Mouse (Mus musculus) forebrain, embryonic 13.5 days (tissue): Measurements from ENCODE around the gene Arntl2. TPM values are rescaled to one million over a fixed set of nuclear protein-coding genes. Genes with fewer than 3 reads are reported as not detected.

Experiments
- ATAC-seq: fragments of 200-750 bp; cut with Nextera tagmentation; 2 replicates; pipeline ENCODE4 v1.8.0; 2017
- H3K27ac ChIP-seq: fragments of 300-500 bp; sonication (generic); 2 replicates; pipeline ENCODE4 v1.5.1; 2015; ENCODE audit warnings: inconsistent platforms, mild to moderate bottlenecking, moderate library complexity
- H3K27me3 ChIP-seq: fragments of 300-500 bp; sonication (generic); 2 replicates; pipeline ENCODE4 v1.6.1; 2015; ENCODE audit warnings: mild to moderate bottlenecking, inconsistent platforms
- H3K36me3 ChIP-seq: fragments of 300-500 bp; sonication (generic); 2 replicates; pipeline ENCODE4 v1.6.1; 2015; ENCODE audit warnings: mild to moderate bottlenecking, inconsistent platforms; ENCODE audit not compliant: poor library complexity, severe bottlenecking
- H3K4me1 ChIP-seq: fragments of 300-500 bp; sonication (generic); 2 replicates; pipeline ENCODE4 v1.6.1; 2015; ENCODE audit warnings: inconsistent platforms
- H3K4me2 ChIP-seq: fragments of 300-500 bp; sonication (generic); 2 replicates; pipeline ENCODE4 v1.6.1; 2015; ENCODE audit warnings: inconsistent platforms, mild to moderate bottlenecking, moderate library complexity
- H3K4me3 ChIP-seq: fragments of 300-500 bp; sonication (generic); 2 replicates; pipeline ENCODE4 v1.5.1; 2015; ENCODE audit warnings: mild to moderate bottlenecking, inconsistent platforms
- H3K9ac ChIP-seq: fragments of 300-500 bp; sonication (generic); 2 replicates; pipeline ENCODE4 v1.6.1; 2015; ENCODE audit warnings: mild to moderate bottlenecking, inconsistent platforms
- H3K9me3 ChIP-seq: fragments of 300-500 bp; sonication (generic); replicated peaks from 2 replicates; pipeline ENCODE4 v1.6.1; 2016; ENCODE audit warnings: inconsistent platforms
- WGBS: fragments of 180-500 bp; shearing (Covaris S2); methylation state at CpG from one replicate; pipeline ENCODE4 v1.1.7; 2015; 5-methylcytosine and 5-hydroxymethylcytosine counted together
- polyA plus RNA-seq: library from polyadenylated mRNA; unstranded; fragments of >200 nt; fragmentation: Nextera tagmentation; extraction: Ambion mirVana; gene quantifications from 2 replicates; pipeline ENCODE4 v1.2.1, GENCODE M21; 2015

Arntl2 gene
- 1.1 and 2.2 TPM in 2 replicates for polyA plus RNA-seq

DNA sequence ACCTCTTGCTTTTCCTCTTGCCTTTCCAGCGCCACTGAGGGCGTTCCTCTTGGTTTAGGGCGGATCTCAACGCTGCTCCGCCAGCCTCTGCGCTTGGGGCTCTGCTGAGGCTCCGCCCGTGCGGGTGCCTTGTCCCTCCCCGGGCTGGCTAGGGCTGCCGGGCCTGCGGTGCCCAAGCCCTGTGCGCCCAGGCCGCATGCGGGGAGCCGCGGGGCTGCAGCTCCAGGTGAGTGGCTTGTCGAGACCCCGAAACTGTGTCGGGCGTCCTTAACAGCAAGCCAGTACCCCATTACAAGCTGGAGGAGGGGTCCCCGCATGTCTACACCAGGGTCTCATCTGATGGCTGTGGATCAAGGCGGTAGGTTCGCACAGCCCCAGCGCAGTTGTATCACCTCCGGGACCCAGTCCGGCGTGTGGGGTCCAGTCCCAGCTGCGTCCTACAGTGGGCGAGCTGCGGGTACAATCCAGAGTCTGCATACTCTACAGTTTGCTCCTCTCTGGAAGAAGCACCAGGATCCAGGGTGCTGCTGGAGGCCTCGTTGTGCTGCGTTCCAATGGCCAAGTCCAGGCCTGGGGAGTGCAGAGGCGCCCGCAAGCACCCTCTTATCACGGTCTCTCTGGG is at the start of gene Arntl2:
Arntl2 (plus strand) TSS at position 132 of the 622 bp plus-strand sequence.
- H3K27ac ChIP-seq = no peak within 1 kb of the TSS
- peak within 1 kb of the TSS; percentile 51 for H3K4me3 ChIP-seq
- H3K9ac ChIP-seq = peak within 1 kb of the TSS; percentile 68
- peaks cover 13% of the 10 kb centered on the region for H3K4me1 ChIP-seq
- H3K27me3 ChIP-seq = peaks cover 24% of the 10 kb centered on the region
- WGBS = under 1% methylated on average over 36 of the region's 36 CpGs
- H3K36me3 ChIP-seq = no peaks in the 10 kb centered on the region
- H3K4me2 ChIP-seq = peak within 1 kb of the TSS; percentile 83
- no peaks in the 10 kb centered on the region for H3K9me3 ChIP-seq
- peak; percentile 98 for ATAC-seq

DNA sequence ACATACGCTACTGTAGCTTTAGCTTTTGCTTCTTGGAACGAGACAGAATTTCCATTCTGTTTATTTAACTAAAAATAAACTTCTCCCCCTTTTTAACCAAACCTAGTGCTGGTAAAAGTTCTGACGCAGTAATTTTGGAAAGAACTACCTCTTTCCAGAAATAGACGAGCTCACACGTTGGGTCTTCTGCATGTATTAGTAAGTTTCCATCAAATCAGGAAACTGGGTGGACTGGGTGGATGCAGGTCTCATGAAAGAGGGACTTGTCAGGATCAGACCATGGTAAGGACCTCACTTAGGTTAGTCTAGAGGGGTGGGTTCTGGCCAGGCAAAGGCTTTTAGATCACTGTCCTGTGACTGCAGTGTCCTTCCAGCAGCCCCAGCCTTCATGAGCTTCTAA is 49.3 kb upstream of the Arntl2 start:
- Histone ChIP-seq H3K4me1 (no peaks in the 10 kb centered on the region), H3K4me3 (no peak overlapping the region), H3K27me3 (no peaks in the 10 kb centered on the region), H3K27ac (no peak overlapping the region), H3K36me3 (no peaks in the 10 kb centered on the region), H3K9ac (no peak overlapping the region), H3K9me3 (no peaks in the 10 kb centered on the region), H3K4me2 (no peak overlapping the region)
- WGBS = 91% methylated on average over 5 of the region's 5 CpGs
- ATAC-seq = no peak

DNA sequence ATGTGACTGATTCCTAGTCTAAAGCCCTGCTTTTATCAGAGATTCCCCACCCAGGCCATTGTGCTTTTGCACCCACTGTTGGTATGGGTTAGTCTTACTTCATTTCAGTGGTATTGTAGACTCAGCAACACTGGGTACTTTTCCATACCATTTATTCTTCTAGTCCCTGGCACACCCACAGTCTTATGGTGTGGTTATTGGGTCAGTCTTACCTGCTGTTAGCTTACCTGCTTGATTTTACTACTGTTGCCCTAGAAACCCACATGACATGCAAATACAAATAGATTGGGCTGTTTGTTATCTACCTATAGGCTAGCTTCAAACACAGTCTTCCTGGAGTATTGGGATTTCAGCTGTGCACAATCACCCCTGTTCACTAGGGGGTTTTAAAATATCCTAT is 48.8 kb upstream of the Arntl2 start:
- ATAC-seq = no peak
- no peaks in the 10 kb centered on the region for H3K27me3 ChIP-seq
- no peaks in the 10 kb centered on the region for H3K9me3 ChIP-seq
- no peaks in the 10 kb centered on the region for H3K4me1 ChIP-seq
- no peaks in the 10 kb centered on the region for H3K36me3 ChIP-seq
- H3K4me3 ChIP-seq = no peak overlapping the region
- H3K4me2 ChIP-seq = no peak overlapping the region
- no peak overlapping the region for H3K9ac ChIP-seq
- no peak overlapping the region for H3K27ac ChIP-seq

DNA sequence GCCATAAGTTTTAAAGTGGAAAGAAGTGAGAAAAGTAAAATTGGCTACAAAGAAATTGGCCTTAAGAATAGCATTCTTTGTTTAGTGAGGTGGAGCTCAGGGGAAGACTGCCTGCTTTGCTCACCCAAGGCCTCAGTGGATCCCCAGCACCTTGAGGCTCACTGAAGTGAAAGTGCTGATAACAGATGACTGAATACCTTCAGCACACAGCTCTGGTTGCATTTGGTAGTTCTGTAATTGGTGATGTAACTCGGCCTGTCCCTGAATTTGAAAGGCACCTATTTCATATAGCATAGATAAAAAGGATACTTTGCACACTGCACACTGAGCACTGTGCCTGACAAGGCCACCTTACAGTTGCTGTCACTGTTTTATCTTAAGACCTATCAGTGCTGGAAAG is 47.6 kb upstream of the Arntl2 start:
- 82% methylated on average over 1 of the region's 1 CpGs for WGBS
- Histone ChIP-seq H3K36me3 (no peaks in the 10 kb centered on the region), H3K9ac (no peak overlapping the region), H3K27ac (no peak overlapping the region), H3K4me2 (no peak overlapping the region), H3K27me3 (no peaks in the 10 kb centered on the region), H3K9me3 (no peaks in the 10 kb centered on the region), H3K4me1 (no peaks in the 10 kb centered on the region), H3K4me3 (no peak overlapping the region)
- no peak for ATAC-seq

GRCm38 (mm10) chr6:146751671-146752070 is 44.2 kb upstream of the Arntl2 start:
- WGBS = 43% methylated on average over 1 of the region's 1 CpGs
- H3K27me3 ChIP-seq = no peaks in the 10 kb centered on the region
- H3K4me3 ChIP-seq = no peak overlapping the region
- H3K9ac ChIP-seq = no peak overlapping the region
- H3K9me3 ChIP-seq = no peaks in the 10 kb centered on the region
- no peaks in the 10 kb centered on the region for H3K4me1 ChIP-seq
- no peak overlapping the region for H3K27ac ChIP-seq
- no peak for ATAC-seq
- no peak overlapping the region for H3K4me2 ChIP-seq
- H3K36me3 ChIP-seq = no peaks in the 10 kb centered on the region

DNA sequence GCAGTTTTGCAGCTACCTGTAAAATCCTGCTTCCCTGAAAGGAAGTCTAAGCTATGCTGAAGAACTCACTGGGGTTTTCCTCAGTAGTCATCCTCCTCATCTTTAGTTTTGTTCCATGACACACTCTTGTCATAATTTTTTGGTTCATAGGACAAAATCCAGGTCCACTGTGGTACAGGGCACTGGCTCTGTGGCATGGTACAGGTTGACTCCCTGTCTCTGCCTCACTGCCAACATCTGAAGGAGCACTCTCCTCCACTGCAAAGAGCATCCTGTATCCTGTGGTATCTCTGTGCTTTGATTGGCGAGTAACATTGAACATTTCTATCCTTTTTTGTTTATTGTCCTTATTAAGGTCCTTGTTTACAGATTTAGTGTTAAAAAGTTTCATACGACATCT is 43.7 kb upstream of the Arntl2 start:
- no peak overlapping the region for H3K9ac ChIP-seq
- 0 out of 2 replicates have a peak, but pooled peaks cover 4% of the 10 kb centered on the region for H3K4me1 ChIP-seq
- no peaks in the 10 kb centered on the region for H3K27me3 ChIP-seq
- H3K4me3 ChIP-seq = no peak overlapping the region
- no peak overlapping the region for H3K27ac ChIP-seq
- no peak for ATAC-seq
- H3K9me3 ChIP-seq = no peaks in the 10 kb centered on the region
- 91% methylated on average over 2 of the region's 2 CpGs for WGBS
- H3K36me3 ChIP-seq = no peaks in the 10 kb centered on the region
- no peak overlapping the region for H3K4me2 ChIP-seq

DNA sequence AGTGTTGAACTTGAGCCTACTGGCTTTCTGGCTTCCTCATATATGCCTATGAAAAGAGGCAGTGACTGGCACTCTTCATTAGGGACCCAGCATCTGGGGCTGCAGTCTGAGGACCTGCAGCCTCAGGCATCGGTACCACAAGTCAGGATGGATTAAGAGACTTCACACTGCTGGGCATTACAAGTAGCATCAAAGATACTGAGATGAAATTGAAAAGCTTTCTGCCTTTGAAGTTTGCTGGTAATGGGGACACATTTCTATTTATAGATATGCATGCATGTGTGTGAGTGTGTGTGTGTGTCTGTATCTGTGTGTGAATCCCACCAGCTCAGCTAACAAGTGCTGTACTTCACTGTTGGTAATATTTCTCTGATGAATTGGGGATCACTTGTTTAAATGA is 43.2 kb upstream of the Arntl2 start:
- Histone ChIP-seq H3K27me3 (no peaks in the 10 kb centered on the region), H3K9me3 (no peaks in the 10 kb centered on the region), H3K4me3 (no peak overlapping the region), H3K36me3 (no peaks in the 10 kb centered on the region), H3K9ac (no peak overlapping the region), H3K4me1 (0 out of 2 replicates have a peak, but pooled peaks cover 5% of the 10 kb centered on the region), H3K27ac (no peak overlapping the region), H3K4me2 (no peak overlapping the region)
- no peak for ATAC-seq
- WGBS = 53% methylated on average over 1 of the region's 1 CpGs

- H3K9me3 ChIP-seq = no peaks in the 10 kb centered on the region
- H3K27ac ChIP-seq = no peak overlapping the region
- no peak for ATAC-seq
- H3K9ac ChIP-seq = no peak overlapping the region
- H3K4me2 ChIP-seq = no peak overlapping the region
- no peak overlapping the region for H3K4me3 ChIP-seq
- 90% methylated on average over 2 of the region's 2 CpGs for WGBS
- H3K36me3 ChIP-seq = no peaks in the 10 kb centered on the region
- H3K27me3 ChIP-seq = no peaks in the 10 kb centered on the region
- 0 out of 2 replicates have a peak, but pooled peaks cover 5% of the 10 kb centered on the region for H3K4me1 ChIP-seq
Measured at GRCm38 (mm10) chr6:146753560-146754160, 42.2 kb upstream of the Arntl2 start.

DNA sequence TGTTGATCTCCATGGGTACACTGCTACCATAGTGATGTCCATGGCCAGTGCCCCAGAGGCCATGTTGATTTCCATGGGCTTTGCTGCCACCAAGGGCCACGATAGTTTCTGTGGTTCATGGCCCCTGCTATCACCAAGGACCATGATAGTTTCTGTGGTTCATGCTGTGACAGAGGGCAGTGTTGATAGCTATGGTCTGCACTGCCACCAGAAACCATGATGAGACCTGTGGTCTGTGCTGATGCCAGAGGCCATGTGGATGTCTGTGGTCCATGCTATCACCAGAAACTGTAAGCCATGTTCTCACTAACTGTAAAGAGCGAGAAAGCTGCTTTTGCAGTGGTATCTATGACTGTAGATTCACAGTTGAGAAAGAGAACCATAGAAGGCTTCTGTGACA is 40.7 kb upstream of the Arntl2 start:
- Histone ChIP-seq H3K4me1 (0 out of 2 replicates have a peak, but pooled peaks cover 5% of the 10 kb centered on the region), H3K9me3 (no peaks in the 10 kb centered on the region), H3K27ac (no peak overlapping the region), H3K4me3 (no peak overlapping the region), H3K4me2 (no peak overlapping the region), H3K9ac (no peak overlapping the region), H3K27me3 (no peaks in the 10 kb centered on the region), H3K36me3 (0 out of 2 replicates have a peak, but pooled peaks cover 4% of the 10 kb centered on the region)
- WGBS = 93% methylated on average over 2 of the region's 2 CpGs
- no peak for ATAC-seq

DNA sequence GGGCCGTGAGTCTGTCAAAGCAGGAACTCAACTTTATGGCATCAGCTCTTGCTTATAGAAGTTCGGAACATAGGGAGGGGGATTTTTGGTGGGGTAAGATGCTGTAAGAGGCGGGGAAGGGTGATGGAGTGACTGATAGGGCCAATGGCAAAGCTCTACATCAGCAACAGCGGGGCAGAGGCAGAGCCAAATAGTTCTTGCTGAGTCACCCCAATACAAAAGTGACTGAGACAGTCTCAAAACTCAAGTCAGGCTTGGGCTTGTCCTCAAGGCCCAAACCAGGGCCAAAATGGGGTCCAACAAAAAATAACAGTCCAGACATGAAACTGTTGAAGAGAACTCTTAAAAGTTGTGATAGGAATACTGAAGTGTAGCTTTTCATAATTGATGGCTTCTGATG is 40.2 kb upstream of the Arntl2 start:
- Histone ChIP-seq H3K4me2 (no peak overlapping the region), H3K27ac (no peak overlapping the region), H3K9me3 (no peaks in the 10 kb centered on the region), H3K36me3 (0 out of 2 replicates have a peak, but pooled peaks cover 4% of the 10 kb centered on the region), H3K4me1 (0 out of 2 replicates have a peak, but pooled peaks cover 5% of the 10 kb centered on the region), H3K9ac (no peak overlapping the region), H3K27me3 (no peaks in the 10 kb centered on the region), H3K4me3 (no peak overlapping the region)
- 96% methylated on average over 4 of the region's 4 CpGs for WGBS
- no peak for ATAC-seq

- Histone ChIP-seq H3K27me3 (no peaks in the 10 kb centered on the region), H3K4me2 (no peak overlapping the region), H3K27ac (no peak overlapping the region), H3K4me3 (no peak overlapping the region), H3K36me3 (0 out of 2 replicates have a peak, but pooled peaks cover 4% of the 10 kb centered on the region), H3K9ac (no peak overlapping the region), H3K9me3 (no peaks in the 10 kb centered on the region), H3K4me1 (0 out of 2 replicates have a peak, but pooled peaks cover 5% of the 10 kb centered on the region)
- 89% methylated on average over 2 of the region's 2 CpGs for WGBS
- no peak for ATAC-seq
Measured at GRCm38 (mm10) chr6:146759027-146759426, 36.8 kb upstream of the Arntl2 start.

GRCm38 (mm10) chr6:146760022-146760421 is 35.8 kb upstream of the Arntl2 start:
- Histone ChIP-seq H3K9ac (no peak overlapping the region), H3K36me3 (0 out of 2 replicates have a peak, but pooled peaks cover 4% of the 10 kb centered on the region), H3K9me3 (no peaks in the 10 kb centered on the region), H3K4me2 (no peak overlapping the region), H3K4me3 (no peak overlapping the region), H3K27me3 (no peaks in the 10 kb centered on the region), H3K4me1 (0 out of 2 replicates have a peak, but pooled peaks cover 5% of the 10 kb centered on the region), H3K27ac (no peak overlapping the region)
- WGBS = 93% methylated on average over 2 of the region's 2 CpGs
- ATAC-seq = no peak
